Mouse (Mus musculus) CH12.LX (cell line): Measurements from ENCODE around the gene Fbxl15.

Experiments used
- CHD1 ChIP-seq: IDR thresholded peaks from 2 replicates; pipeline ENCODE4 v1.6.1; 2012; ENCODE audit warnings: low read depth, low read length, improper control_type of control experiment, inconsistent platforms
- CTCF ChIP-seq, 2 experiments: IDR thresholded peaks in 1 of 2; conservative IDR thresholded peaks in 1 of 2; 2 replicates each; pipeline ENCODE4 v1.5.1; 2011 to 2012; ENCODE audit warnings: low read depth in 2 of 2, low read length in 2 of 2, improper control_type of control experiment in 1 of 2, inconsistent platforms in 1 of 2, mild to moderate bottlenecking in 1 of 2, moderate library complexity in 1 of 2
- EP300 ChIP-seq: IDR thresholded peaks from 2 replicates; pipeline ENCODE4 v1.6.1; 2011; ENCODE audit warnings: low read length, improper control_type of control experiment
- MAX ChIP-seq: IDR thresholded peaks from 2 replicates; pipeline ENCODE4 v1.6.1; 2011; ENCODE audit warnings: low read length, improper control_type of control experiment
- MEF2A ChIP-seq: IDR thresholded peaks from 2 replicates; pipeline ENCODE4 v1.6.1; 2014; ENCODE audit warnings: low read depth, mild to moderate bottlenecking, inconsistent platforms, low read length, improper control_type of control experiment, borderline replicate concordance
- MXI1 ChIP-seq: IDR thresholded peaks from 2 replicates; pipeline ENCODE4 v1.6.1; 2011; ENCODE audit warnings: mild to moderate bottlenecking, low read depth, low read length, improper control_type of control experiment
- NRF1 ChIP-seq: IDR thresholded peaks from 2 replicates; pipeline ENCODE4 v1.6.1; 2014; ENCODE audit warnings: low read depth, mild to moderate bottlenecking, inconsistent platforms, low read length, improper control_type of control experiment, moderate library complexity
- POLR2A ChIP-seq: IDR thresholded peaks from 2 replicates; pipeline ENCODE4 v1.6.1; 2011; ENCODE audit warnings: low read depth, mild to moderate bottlenecking, improper control_type of control experiment, low read length
- RCOR1 ChIP-seq: conservative IDR thresholded peaks from 2 replicates; pipeline ENCODE4 v1.6.1; 2012; ENCODE audit warnings: low read depth, mild to moderate bottlenecking, inconsistent platforms, low read length, improper control_type of control experiment
- USF2 ChIP-seq: conservative IDR thresholded peaks from 2 replicates; pipeline ENCODE4 v1.6.1; 2011; ENCODE audit warnings: low read depth, low read length, improper control_type of control experiment

- TF ChIP-seq NRF1 (no peak), RCOR1 (no peak), MAX (no peak), EP300 (no peak), USF2 (no peak), POLR2A (no peak), CTCF (conservative IDR thresholded peaks at IDR 0.05 in 1 of 2, IDR thresholded peaks at IDR 0.05 in 1 of 2; ENCODE audit: low read depth in 2 of 2, low read length in 2 of 2) (no peak), MEF2A (no peak), CHD1 (no peak), MXI1 (no peak)
These were observed 13.8 kb upstream of the Fbxl15 start for GRCm38 (mm10) chr19:46314151-46314601.
